Mouse (Mus musculus): ENCODE measurements at regions not wholly inside any gene's neighbourhood (a gene's known extent, or its start where the extent isn't known, plus 50 kb on each side); places are given as distances from the start of the nearest gene placed in this dataset.

DNA sequence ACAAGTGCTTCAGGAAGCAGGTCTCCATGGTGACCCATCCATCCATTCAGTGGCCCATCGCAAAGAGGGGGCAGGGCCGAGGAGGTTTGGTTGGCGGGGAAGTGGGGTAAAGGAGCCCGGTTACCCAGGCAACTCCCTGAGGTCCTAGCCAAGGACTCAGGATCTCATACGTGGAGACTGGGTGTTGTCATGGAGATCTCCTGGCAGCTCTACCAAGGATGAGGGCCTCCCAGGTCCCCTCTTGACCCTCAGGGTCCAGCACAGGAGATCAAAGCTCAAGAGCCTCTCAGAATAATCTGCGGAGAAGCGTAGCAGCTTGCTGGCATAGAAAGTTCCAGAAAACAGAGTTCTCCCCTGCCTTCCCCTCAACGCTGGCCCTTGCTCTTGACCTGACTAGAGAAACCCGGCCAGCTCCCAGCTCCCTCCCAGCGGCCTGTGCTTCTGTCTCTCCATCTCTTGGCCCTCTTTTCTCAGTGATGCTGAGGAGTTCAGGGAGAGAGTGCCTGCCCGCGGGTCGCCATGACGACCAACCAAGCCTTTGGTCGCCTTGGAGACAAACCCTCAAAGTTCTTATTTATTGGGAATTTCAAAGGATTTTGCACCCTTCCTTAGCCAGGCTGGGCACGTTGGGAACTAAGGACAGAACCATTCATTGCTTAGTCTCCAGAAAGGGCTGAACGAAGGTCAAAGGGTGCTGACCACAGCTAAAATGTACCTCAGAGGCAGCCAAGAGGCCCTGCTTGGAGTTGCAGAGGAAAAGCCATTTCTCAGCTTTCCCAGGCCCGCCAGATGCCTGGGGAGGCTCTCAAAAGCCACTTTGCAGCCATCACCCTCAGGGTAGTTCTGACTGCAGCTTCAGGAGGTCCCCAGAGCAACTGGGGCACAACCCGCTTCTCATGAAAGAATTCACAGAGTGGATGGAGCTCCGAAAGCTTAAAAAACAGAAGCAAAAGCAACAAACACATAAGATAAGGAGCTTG, 60.0 kb downstream of the Ubiad1 start:
- no peak for DNase-seq (ENCODE audit: low read depth, low spot score)

DNA sequence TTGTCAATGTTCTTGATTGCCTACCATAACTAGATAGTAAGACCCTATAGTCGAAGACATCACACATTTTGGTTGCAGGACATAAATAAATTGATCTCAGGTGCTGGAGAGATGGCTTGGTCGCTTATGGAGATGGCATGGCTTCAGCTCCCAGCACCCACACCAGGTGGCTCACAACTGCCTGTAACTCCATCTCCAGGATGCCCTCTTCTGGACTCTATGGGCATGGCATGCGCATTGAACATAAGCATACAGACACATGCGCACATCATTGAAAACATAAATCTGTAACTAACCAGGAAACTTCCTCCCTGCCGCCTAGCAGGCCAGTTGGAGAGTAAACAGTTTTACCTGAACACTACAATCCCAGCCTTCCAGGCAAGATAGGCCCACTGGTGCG, 64.0 kb downstream of the Ubiad1 start:
- peak; percentile 57 for DNase-seq (ENCODE audit: low read depth, low spot score)

DNA sequence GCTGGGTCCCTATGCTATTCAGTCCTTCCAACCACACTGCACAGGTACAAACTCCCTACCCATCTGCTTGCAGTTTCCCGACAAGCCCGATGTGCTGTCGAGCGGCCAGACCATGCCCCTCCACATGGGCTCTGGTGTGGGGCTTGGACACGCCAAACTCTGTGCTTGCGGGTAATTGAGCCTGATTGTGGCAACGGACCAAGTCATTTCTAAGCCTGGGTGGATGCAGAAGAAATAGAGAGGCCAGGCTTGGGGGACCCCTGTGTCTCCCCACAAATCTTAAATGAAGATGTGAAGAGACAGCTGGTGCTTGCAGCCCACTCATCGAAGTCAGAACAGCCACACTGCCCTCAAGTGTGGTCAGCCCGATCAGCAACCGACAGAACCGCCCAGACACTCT, 66.1 kb downstream of the Ubiad1 start:
- no peak for DNase-seq (ENCODE audit: low read depth, low spot score)

DNA sequence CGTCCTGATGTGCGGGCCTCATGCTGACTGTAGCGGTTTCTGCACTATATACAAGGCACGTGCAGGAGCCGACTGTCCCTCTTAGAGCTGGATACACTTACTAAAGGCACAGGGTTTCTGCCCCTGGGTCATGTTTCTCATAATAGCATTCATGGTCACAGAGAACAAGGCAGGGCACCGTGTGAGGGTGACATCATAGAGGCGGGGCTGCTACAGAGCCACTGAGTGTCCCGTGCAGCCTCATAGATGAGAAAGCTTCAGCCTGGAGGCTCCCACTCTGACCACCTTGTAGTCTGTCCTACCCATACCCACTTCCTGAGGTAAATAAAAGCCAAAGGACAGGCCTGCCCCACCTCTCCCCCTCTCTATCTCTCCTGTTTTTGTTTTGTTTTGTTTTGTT, 67.2 kb downstream of the Ubiad1 start:
- peak; percentile 15 for DNase-seq (ENCODE audit: low read depth, low spot score)

DNA sequence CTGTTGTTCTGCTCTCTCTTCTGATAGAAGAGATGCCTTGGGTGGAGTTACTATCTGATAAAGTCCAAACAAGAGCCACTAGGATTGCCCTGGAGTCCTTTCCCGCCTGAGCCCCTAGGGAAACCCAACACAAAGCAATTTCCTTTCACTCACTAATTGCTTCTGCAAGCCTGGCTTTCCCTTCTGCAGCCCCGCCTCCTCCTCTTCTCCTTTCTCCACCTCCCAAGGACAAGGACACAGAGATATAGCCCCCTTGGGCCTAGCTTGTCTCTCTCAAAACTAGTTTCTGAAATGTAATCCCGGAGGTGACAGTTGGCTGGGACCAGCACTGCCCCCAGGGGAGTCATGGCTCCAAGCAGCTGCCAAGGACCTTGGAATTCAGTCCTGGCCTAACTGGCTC, 68.1 kb downstream of the Ubiad1 start:
- peak; percentile 53 for DNase-seq (ENCODE audit: low read depth, low spot score)

DNA sequence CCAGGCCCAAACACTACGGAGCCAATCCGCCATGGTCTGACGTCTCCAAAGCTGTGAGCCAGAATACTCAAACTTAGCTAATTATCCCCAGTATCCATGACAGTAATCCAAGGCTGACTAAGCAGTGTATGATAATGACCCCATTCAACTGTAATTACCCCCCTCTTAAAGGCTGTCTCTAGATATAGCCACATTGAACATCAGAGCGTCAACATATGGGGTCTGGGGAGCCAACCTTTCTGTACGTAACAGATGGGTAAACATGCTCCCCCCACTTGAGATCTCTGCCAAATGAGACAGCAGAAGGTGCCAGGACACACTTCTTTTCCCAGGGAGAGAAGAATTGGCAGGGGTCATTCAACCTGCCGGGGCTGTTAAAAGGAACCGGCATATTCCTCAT, 73.1 kb downstream of the Ubiad1 start:
- DNase-seq (ENCODE audit: low read depth, low spot score) = no peak

DNA sequence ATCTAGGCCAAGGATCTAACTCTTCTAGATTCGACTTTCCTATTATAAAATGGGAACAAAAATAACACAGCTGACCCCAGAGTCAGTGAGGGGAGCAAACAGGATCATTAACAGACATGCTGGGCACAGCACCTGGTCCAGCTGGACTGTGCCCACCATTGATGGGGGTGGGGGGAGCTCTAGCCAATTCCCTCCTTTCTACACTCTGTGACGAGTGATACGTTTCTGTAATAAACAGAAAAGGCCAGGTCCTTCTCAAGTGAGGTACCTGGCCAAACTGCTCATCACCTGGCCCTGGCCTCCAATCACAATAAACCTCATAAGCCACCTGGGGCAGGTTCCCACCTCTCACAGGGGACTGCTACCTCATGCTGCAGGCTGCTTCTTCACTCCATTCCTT, 76.9 kb downstream of the Ubiad1 start:
- no peak for DNase-seq (ENCODE audit: low read depth, low spot score)

DNA sequence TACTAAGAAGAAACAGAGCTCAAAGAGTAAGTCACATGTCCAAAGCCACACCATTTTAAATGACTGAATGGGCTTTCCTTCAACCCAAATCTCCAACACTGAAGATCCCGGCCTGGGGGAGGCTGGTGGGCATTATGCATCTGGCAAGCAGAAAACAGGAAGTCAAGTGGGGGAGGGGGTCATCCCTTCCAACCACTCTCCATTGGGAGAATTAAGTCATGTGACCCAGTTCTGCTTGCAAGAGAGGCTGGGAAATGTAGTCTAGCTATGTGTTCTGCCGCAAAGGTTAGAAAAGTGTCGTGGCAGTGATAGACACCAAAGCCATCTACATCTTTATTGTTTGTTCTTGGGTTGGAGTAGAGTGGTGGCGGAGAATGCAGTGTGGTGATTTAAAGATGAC, 78.0 kb upstream of the Disp3 start:
- peak; percentile 75 for DNase-seq (ENCODE audit: low read depth, low spot score)

DNA sequence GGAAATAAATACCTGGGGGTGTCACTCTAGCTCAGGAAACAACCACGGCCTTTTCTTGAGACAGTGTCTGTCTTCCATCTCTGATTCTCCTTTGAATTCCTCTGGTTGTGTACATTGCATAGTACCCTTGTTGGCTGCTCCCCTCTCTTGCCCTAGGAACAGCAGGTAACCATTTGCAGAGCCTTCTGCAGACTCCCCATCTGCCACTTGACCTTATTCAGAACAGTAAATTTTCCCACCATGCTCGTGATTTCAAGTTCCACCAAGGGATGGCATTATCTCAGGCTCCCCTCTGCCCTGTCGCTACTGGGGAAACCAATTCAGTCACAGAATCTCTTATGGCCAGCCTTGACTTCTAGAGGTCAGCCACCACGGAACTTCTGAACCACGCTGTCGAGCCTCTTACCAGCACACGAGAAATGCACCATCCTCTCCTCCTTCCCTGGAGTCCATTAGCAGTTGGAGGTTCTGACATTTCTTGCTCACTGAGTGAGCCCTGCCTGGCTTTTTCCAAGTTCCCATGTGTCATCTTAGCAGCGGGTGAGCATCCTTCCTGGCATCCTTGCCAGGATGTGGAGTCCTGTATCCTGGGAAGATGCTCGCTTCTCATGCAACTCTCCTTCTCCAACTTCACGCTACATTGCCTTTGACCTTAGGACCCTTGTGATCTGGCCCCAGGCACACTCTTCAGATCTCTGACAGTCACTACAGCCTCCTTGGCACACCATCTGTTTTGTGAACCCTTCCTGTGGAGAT, 75.8 kb upstream of the Disp3 start:
- no peak for DNase-seq (ENCODE audit: low read depth, low spot score)

DNA sequence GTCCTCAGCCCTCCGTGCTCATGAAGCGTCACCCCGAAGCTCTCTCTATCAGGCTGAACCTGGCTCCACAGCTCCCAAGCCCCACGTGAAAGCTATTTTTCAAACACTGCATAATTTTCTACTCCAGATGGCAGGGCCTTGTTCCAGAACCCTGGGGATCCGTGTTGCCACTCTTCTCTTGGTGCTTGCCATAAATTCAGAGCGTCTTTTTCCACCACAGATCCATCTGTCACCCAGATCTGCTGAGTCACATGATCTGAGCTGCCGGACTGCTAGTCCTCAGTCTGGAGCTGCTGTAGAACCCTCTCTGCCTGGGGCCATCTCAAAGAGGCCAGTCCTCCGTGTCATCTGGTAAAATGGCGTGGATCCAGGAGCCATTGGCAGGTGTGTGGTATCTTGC, 73.2 kb upstream of the Disp3 start:
- no peak for DNase-seq (ENCODE audit: low read depth, low spot score)

DNA sequence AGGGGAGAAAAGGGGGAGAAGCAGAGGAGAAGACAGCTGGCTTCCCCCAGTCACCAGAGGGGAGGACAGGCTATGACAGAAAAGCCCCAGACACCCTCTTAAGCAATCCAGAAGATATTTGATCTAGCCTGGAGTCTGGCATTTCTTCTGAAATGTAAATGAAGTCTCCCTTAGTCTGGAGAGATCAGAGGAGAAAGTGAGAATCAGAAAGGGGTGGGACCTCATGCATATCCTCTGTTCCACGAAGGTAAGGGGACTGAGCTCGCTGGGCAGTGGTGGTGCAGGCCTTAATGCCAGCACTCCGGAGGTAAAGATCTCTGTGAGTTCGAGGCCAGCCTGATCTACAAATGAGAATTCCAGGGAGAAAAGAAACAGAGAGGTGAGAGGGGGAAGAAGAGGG, 70.6 kb upstream of the Disp3 start:
- DNase-seq (ENCODE audit: low read depth, low spot score) = peak; percentile 71

DNA sequence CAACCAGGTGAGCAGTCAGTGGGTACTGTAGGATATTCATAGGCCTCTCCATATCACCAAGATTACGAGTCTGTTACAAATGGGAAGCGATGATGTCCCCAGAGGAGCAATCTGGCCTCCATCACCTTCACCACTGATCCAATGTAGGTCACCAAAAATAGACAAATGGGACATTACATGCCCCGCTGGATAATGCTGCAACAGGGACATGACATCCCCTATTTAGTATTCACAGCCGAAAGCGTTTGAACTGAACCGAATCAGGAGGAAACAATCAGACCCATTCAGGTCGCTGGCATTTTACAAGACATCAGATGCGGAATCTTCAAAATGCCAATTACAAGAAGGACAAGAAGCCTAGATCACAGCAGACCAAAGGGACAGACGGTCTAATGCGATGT, 69.5 kb upstream of the Disp3 start:
- no peak for DNase-seq (ENCODE audit: low read depth, low spot score)

DNA sequence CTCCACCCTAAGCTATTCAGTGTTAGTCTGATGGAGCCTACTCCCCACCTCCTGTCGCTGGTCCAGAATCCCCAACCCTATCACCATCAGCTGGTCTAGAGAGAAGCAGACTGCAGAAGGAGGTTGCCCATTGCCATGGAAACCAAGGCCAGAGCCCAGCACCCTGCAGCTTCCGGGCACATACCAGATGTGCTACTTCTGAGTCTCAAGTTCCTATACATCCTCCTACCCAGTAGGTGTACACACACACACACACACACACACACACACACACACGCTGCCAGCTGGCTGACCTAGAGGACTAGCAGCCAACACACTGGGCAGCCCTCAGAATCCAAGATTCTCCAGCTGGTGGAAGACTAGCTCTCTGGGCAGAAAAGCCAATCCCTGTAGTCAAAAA, 68.9 kb upstream of the Disp3 start:
- no peak for DNase-seq (ENCODE audit: low read depth, low spot score)

DNA sequence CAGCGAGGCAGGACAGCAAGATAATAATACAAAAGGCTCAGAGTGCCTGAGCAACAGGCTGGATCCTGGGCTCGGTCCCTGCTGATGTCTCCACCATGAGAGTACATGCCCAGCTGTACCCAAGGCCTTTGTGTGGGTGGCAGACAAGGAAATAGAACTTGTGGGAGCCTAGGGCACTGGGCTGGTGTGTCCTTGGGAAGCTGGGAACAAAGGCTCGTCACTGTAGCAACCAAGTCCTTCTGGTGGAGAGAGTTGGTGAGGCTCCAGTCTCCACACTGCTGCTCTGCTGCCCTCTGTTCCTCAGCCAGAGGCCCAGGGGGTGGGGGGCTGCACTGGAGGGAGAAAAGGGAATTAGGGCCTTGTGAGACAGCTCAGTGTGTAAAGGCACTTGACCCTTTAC, 66.2 kb upstream of the Disp3 start:
- no peak for DNase-seq (ENCODE audit: low read depth, low spot score)

DNA sequence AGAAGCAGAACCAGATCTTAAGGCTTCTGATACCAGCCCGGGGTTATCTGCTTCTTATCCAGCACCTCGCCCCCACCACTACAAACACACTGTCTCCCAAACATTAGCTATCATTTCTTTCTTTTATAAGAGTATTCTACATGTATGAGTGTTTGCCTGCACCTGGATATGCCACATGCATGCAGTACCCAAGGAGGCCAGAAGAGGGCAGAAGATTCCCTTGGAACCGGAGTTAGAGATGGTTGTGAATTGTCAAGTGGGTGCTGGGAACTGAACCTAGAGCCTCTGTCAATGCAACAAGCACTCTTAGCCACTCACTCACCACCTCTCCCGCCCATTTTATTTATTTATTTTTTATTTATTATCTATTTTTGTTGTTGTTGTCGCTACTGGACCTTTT, 64.9 kb upstream of the Disp3 start:
- DNase-seq (ENCODE audit: low read depth, low spot score) = peak; percentile 42

DNA sequence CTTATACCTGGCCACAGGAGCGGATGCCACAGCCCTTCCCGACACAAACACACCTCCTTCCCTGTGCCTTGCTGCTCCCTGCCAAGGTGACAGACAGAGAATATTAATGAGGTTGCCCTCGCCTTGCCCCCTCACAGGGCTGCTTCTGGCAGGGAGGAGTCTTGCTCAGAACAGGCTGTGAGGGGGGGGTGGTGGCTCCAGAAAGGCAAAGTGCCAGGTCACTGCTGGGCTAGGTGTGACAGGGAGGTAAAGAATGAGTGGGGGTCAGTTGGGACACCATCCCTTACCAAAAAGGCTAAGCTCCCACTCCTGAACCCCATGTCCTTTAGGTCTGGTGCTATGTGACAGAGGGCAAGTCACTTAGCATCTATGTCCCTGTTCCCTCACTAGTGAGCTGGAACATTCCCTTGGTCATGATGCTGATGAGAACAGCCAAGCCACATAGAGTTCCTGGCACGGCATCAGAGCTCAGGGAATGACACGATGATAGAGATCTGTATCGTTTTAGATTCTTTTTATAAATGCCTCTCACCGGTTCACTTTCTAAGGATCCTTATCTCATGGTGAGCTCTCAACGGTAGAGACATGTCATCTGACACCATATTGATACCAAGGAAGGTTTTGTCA, 53.9 kb upstream of the Disp3 start:
- no peak for DNase-seq (ENCODE audit: low read depth, low spot score)

DNA sequence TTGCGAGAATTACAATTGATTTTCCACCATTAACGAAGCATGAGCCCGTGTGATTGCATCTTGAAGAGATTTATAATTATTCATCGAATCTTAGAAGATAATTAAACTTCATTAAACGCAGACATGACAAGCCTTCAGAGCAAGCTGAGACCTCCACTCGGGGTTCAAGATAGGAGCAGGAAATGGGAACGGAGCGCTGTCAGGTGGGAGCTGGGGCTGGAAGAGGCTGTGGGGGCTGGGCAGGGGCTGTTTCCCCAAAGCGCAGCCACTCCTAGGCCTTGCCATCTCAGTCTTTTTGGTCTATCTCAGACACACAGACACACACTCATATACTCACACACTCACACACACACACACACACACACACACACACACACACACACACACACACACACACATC, 52.6 kb upstream of the Disp3 start:
- DNase-seq (ENCODE audit: low read depth, low spot score) = no peak

DNA sequence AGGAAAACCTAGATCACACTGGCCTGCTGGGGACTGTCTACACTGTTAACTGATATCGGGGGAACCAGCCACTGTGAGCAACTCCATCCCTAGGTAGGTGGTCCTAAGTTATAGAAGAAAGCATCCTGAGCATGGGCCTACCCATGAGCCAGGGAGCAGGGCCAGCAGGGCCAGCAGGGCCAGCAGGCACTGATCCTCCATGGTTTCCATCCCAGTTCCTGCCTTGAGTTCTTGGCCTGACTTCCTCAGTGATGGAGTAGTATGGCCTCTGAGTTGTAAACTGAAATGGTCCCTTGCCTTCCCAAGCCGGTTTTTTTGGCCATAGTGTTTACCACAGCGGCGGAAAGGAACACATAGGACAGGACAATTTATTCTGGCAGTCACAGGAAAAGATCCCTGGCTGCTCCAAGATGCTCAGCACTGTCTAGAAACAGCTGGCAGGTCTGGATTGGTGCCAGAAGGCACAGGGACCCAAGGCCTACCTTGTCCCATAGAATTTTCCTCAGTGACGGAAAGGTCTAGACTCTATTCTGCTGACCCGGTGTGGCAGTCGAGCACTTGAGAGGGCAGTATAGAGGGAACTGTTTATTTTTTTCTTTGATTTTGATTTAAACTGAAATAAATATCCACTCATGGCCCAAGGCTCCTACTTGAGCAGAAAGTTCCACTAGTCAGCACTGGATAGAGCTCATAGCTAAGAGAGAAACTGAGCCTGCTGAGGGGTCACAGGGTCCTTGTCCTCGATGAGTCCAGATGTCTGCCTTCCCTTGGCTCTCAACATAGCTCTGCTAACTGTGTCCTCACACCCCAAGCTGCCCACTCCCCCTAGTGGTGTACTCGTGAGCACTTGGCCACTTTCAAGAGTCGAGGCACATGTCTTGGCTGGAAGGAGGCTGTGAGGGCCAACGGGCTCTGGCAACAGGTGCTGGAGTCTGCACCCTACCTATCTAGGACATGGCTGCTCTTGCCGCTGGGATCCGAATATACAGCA, 50.4 kb upstream of the Disp3 start:
- peak; percentile 52 for DNase-seq (ENCODE audit: low read depth, low spot score)

Measured in ZHBTc4 (cell line).